23 mouse cellular contexts compared by ENCODE assay signal in the genomic region with DNA sequence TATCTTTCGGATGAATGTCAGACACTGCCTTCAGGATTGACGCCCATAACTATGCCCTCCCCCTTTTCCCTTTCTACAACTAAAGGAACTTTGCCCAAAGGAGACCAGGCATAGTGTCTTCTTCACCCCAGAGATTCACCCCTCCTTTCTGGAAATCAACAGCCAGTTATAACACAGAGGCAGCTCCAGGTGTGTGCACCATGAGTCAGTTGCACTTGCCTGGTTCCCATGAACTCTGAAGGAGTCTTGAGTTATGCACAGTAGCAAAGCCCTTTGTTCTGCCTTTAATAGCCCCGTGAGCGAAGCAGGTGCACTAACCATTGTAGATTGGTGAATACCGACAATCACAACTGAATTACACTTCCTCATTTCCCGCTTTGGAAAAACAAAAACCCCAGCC.
DNase-seq lines count a peak whose midpoint lies in the region; ATAC-seq and TF ChIP-seq lines count a peak whose summit lies in the region.
"Had no signal": no experiment of that assay in that cellular context is flagged by ENCODE, and none has a peak within 500 bp of the region (broad histone marks: within the 10 kb centered on the region; RNA-seq: fewer than 3 reads in every experiment).

No protein-coding gene starts in this region.

- no peak overlapping the region for H3K4me2 ChIP-seq in intestine, postnatal 0 days (replicated peaks; ENCODE audit: low read depth)
- H3K4me2 ChIP-seq in intestine, embryonic 16.5 days (ENCODE audit: low read depth, low read length) = no peak overlapping the region
- H3K4me2 ChIP-seq: embryonic facial prominence, embryonic 12.5 days; heart, embryonic 11.5 days; hindbrain, embryonic 14.5 days had no signal

- no peaks in the 10 kb centered on the region for H3K9me3 ChIP-seq in intestine, postnatal 0 days (ENCODE audit: control insufficient read depth)
- no peaks in the 10 kb centered on the region for H3K9me3 ChIP-seq in intestine, embryonic 16.5 days (ENCODE audit: control insufficient read depth, low read length)
- H3K9me3 ChIP-seq: embryonic facial prominence, embryonic 12.5 days; G1E; hindbrain, embryonic 10.5 days had no signal

- H3K27ac ChIP-seq in intestine, postnatal 0 days (ENCODE audit: low read depth, low read length) = no peak overlapping the region
- H3K27ac ChIP-seq in intestine, embryonic 16.5 days (ENCODE audit: low read length) = no peak overlapping the region
- H3K27ac ChIP-seq in small intestine, adult 2 months (ENCODE audit: insufficient read depth, low read depth, low read length) = peak overlapping the region; percentile 5; the same call in 1 of the 2 replicates
- H3K27ac ChIP-seq: embryonic facial prominence, embryonic 12.5 days; heart, adult 2 months; hindbrain, embryonic 10.5 days; hindbrain, embryonic 14.5 days had no signal

- TF ChIP-seq CTCF in intestine, postnatal 0 days (IDR thresholded peaks at IDR 0.05; ENCODE audit: low read depth) = no peak
- no peak for TF ChIP-seq CTCF in small intestine, adult 2 months (IDR thresholded peaks at IDR 0.05; ENCODE audit: extremely low read depth, insufficient read length, insufficient replicate concordance, low read depth, low read length)

- H3K9ac ChIP-seq in intestine, postnatal 0 days (ENCODE audit: low read depth, low read length) = no peak overlapping the region
- no peak overlapping the region for H3K9ac ChIP-seq in intestine, embryonic 16.5 days (ENCODE audit: low read depth, low read length)
- H3K9ac ChIP-seq: embryonic facial prominence, embryonic 12.5 days; hindbrain, embryonic 14.5 days had no signal

- no peaks in the 10 kb centered on the region for H3K4me1 ChIP-seq in intestine, postnatal 0 days (replicated peaks; ENCODE audit: control insufficient read depth, insufficient read depth, low read length)
- no peaks in the 10 kb centered on the region for H3K4me1 ChIP-seq in intestine, embryonic 16.5 days (ENCODE audit: control insufficient read depth, insufficient read depth, low read length)
- H3K4me1 ChIP-seq in small intestine, adult 2 months (ENCODE audit: control insufficient read depth, insufficient read depth, insufficient read length, low read length) = no peaks in the 10 kb centered on the region; the same call in 1 of the 2 replicates
- H3K4me1 ChIP-seq: embryonic facial prominence, embryonic 12.5 days; hindbrain, embryonic 10.5 days had no signal

- H3K36me3 ChIP-seq in intestine, postnatal 0 days (ENCODE audit: control insufficient read depth, insufficient read depth) = peaks cover 19% of the 10 kb centered on the region
- peaks cover 3% of the 10 kb centered on the region for H3K36me3 ChIP-seq in intestine, embryonic 16.5 days (ENCODE audit: control insufficient read depth, insufficient read depth, low read length)
- peaks cover 9% of the 10 kb centered on the region for H3K36me3 ChIP-seq in small intestine, adult 2 months (ENCODE audit: control insufficient read depth, insufficient read depth, low read length)

- WGBS in intestine, postnatal 0 days = 73% methylated on average over 6 of the region's 6 CpGs
- WGBS in intestine, embryonic 16.5 days = 85% methylated on average over 6 of the region's 6 CpGs
- 35% methylated on average over 6 of the region's 6 CpGs for WGBS in small intestine, adult 2 months

- peak; percentile 94 for ATAC-seq in intestine, postnatal 0 days
- ATAC-seq in intestine, embryonic 16.5 days = no peak
- ATAC-seq in common myeloid progenitor, adult 5-6 weeks (replicated peaks; ENCODE audit: low read depth, poor library complexity, severe bottlenecking) = peak; percentile 34
- ATAC-seq: activated CD4-positive, CD25-positive, alpha-beta regulatory T cell, adult 4 months; CD4-positive, CD25-positive, alpha-beta regulatory T cell, adult 4 months; forebrain, embryonic 16.5 days had no signal

- TF ChIP-seq POLR2A in small intestine, adult 2 months (IDR thresholded peaks at IDR 0.05; ENCODE audit: low read depth, low read length) = no peak

- no peak overlapping the region for H3K4me3 ChIP-seq in intestine, postnatal 0 days (ENCODE audit: low read depth, low read length)
- H3K4me3 ChIP-seq in intestine, embryonic 16.5 days (ENCODE audit: low read length) = no peak overlapping the region
- no peak overlapping the region for H3K4me3 ChIP-seq in small intestine, adult 2 months (ENCODE audit: low read depth, low read length)
- H3K4me3 ChIP-seq: embryonic facial prominence, embryonic 12.5 days; heart, adult 2 months; hindbrain, embryonic 10.5 days had no signal

- H3K27me3 ChIP-seq in intestine, postnatal 0 days (replicated peaks; ENCODE audit: control insufficient read depth, insufficient read depth, low read length) = no peaks in the 10 kb centered on the region
- H3K27me3 ChIP-seq in intestine, embryonic 16.5 days (replicated peaks; ENCODE audit: control insufficient read depth, insufficient read depth, low read length) = no peaks in the 10 kb centered on the region
- H3K27me3 ChIP-seq in small intestine, adult 2 months (ENCODE audit: control insufficient read depth, insufficient read depth, low read length) = no peaks in the 10 kb centered on the region
- H3K27me3 ChIP-seq: embryonic facial prominence, embryonic 12.5 days had no signal

- peak; percentile 6 for DNase-seq in R1 (ENCODE audit: low read depth, low spot score)
- no peak for DNase-seq in urinary bladder, postnatal 36 days (ENCODE audit: low spot score in 2 of 2)
- DNase-seq in adrenal gland, postnatal 4 days (ENCODE audit: low spot score in 2 of 2) = no peak
- DNase-seq: adrenal gland, postnatal 14 days; B cell, adult 2 months; cerebellum, adult 18-20 months; cerebellum, postnatal 10 days; embryo, embryonic 11 days; gastrocnemius, postnatal 10 days; heart, adult 2 months; kidney, adult 11 months had no signal
